Mouse (Mus musculus) olfactory bulb, adult 2 months (tissue): ENCODE results near the gene 1700025G04Rik.

Source experiments
- CTCF ChIP-seq: fragments of 200-500 bp; IDR thresholded peaks from 2 replicates; pipeline ENCODE4 v1.5.1; 2012; ENCODE audit warnings: low read depth, mild to moderate bottlenecking, low read length, moderate library complexity; ENCODE audit not compliant: insufficient read depth
- POLR2A ChIP-seq: fragments of 200-500 bp; IDR thresholded peaks from 2 replicates; pipeline ENCODE4 v1.6.1; 2012; ENCODE audit warnings: mild to moderate bottlenecking, low read depth, low read length, moderate library complexity; ENCODE audit not compliant: insufficient read depth

DNA sequence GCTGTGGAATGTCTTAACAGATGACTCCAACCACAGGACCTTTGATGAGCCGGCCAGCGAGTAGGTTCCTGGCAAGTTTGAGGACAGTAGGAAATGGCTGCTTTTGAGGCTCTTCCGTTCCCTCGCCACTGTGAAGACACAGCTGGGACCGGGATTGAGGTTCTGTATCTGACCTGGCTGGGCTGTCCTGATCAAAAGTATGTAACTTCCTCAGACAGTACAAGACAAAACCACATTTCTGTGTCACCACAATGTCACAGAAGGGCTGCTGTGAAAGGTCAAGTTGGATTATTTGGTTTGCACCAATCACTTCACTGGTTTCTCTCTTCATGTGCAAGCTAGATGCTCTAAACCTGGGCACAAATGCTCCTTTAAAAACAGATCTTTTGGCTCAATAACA lies 195.9 kb downstream of the 1700025G04Rik start:
- TF ChIP-seq CTCF: no peak
- TF ChIP-seq POLR2A: no peak
